Mouse (Mus musculus) testis, adult 2 months (tissue): ENCODE measurements around the gene Rimbp3.

Experiments used
- CTCF ChIP-seq: fragments of 200-500 bp; IDR thresholded peaks from 2 replicates; pipeline ENCODE4 v1.5.1; 2012; ENCODE audit warnings: low read depth, mild to moderate bottlenecking, inconsistent platforms, low read length, moderate library complexity; ENCODE audit not compliant: control insufficient read depth, insufficient read depth, insufficient replicate concordance
- POLR2A ChIP-seq: fragments of 200-500 bp; IDR thresholded peaks from 2 replicates; pipeline ENCODE4 v1.6.1; 2012; ENCODE audit warnings: low read depth, mild to moderate bottlenecking, inconsistent platforms, low read length, moderate library complexity; ENCODE audit not compliant: control insufficient read depth

GRCm38 (mm10) chr16:17182136-17182535 is 26.3 kb upstream of the Rimbp3 start:
- TF ChIP-seq POLR2A (no peak), CTCF (no peak)
